Mouse (Mus musculus) embryo, embryonic 10.5 days (tissue): ENCODE measurements around the gene Rsph1.

ENCODE experiments used
- DNase-seq: peaks from one replicate; pipeline ENCODE4 v3.0.0-alpha.2; 2015; ENCODE audit warnings: low spot score

The Rsph1 gene

GRCm38 (mm10) chr17:31303401-31303800 is 26.2 kb upstream of the Rsph1 start:
- no peak for DNase-seq

DNA sequence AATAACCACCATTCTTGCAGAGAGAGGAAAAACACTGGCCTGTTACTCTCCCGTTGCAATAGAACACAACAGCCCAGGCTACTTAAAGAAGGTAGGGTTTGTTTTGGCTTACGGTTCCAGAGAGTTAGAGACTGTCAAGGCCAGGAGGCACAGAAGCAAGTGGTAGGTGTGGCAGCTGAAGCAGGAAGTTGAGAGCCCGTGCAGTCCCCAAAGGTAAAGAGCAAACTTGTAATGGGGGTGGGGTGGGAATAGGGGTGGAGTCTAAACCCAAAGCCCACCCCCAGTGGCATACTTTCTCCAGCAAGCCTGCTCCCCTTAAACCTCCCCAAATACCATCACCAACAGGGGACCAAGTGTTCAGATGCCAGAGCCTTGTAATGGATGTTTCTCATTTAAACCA is 23.6 kb upstream of the Rsph1 start:
- DNase-seq, result no peak

- DNase-seq, result no peak
These were observed 22.8 kb upstream of the Rsph1 start for GRCm38 (mm10) chr17:31299981-31300380.

DNA sequence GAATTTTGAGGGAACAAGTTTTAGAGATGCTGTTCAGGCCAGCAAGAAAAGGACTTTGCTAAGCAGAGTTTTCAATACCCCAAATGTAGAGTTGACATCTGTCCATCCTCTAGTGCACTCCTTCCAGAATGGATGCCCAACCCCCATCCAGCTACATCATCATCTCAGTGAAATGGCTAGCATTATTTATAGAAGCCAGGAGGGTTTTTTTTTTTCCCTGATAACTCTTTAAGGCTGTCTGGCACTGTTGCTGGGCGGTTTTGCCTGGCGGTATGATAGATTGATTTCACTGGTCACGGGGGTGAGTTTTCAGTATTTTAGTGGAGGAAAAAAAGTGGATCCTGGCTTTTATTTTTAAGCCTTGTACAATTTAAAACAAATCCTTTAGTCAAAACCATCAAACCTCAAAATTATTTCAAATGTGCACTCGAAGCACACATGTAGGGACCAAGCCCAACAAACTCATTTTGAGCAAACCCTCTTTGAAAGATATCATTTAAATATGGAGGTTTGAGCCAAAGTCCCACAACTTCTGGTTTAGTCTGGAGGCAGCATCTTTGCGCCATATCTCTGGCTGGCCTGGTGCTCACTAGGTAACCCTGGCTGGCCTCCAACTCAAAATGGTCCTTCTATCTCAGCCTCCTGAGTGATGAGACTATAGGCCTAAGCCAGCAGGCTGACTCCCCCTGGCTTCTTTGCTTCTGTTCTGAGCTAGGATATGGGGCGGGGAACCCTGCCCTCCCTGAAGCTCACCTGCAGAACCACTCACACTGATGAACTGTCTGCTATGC is 21.4 kb upstream of the Rsph1 start:
- DNase-seq, result no peak

DNA sequence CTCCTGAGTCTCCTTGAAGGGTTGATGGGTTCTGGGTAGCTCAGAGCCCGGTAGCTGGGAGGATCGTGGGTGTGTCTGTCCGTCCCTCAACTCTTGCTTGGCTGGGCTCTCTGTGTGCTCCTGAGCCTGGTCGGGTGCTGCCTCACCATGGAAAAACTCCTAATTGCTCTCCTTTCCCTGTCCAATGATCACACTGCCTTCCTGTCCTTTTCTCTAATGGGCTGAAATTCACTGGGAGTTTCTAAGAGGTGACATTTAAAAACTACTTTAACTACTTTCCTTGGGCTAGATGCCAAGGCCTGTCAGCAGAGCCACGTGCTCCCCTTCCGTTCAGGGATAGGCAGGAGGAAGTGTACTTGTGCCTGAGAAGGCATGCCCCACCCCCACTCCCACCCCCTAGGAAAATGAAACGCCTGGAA is 20.3 kb upstream of the Rsph1 start:
- DNase-seq, result no peak

GRCm38 (mm10) chr17:31295892-31296781 is 19.0 kb upstream of the Rsph1 start:
- DNase-seq, result peak; percentile 80

DNA sequence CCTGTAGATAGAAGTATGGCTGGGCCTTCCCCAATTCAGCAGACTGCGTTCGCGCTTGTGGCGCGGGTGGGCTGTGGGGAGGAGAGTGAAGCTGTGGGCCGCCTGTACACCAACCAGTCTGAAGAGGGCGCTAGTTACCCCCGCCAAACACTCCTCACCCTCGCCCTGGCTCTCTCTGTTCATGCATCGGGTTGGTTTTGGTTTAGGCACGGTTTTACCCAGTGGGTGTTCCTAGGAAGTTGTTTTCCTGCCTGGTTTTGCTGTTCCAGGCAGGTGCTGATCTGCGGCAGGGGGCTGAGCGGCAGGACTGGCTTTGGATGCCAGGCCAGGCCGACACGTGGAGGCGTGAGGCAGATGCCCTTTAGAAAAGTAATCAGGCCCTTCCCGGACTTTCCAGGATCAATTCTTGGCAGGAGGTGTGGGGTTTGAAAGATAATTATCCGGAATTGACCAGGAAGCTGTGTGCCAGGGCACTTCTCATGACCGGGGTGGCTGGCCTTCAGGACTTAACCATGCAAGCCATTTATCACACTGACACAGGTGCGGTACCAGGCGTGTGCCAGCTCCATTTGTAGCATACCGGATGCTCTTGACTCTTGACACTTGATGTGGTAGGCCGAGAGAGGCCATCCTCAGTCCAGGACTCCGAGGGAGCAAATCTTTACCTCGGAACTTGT is 18.2 kb upstream of the Rsph1 start:
- DNase-seq, result peak; percentile 73

DNA sequence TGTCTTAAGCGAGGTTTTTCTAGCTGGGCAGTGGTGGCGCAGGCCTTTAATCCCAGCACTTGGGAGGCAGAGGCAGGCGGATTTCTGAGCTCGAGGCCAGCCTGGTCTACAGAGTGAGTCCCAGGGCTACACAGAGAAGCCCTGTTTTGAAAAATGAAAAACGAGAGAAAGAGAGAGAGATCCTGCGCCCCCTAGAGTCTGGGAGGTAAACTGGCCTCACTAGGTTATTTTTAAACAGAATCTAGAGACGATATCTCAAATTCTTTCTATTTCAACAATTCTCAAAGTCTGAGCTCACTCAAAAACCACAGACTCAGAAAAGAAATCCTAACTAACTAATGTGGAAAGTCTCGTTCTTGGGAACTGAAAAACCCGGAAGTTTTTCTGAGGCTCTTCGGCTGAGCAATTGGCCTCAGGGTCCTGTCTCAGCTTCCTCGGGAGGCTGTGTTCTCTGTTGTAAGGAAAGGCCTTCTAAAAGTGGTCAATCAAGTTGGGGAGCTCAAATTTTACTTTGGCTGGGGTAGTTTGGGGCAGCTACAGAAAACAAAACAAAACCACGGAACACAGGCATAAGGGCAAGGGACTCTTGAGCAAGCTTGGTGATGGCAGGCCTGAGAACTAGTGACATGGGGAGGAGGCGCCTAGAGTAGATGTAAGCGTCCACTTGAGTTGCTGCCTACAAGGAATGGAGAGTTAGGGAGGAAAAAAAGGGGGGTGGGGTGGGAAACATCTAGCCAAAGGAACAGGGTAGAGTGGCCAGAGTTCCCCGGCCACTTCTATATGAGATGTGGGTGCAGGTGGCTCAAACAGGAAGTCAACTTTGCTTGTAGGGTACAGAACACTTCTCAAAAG is 17.4 kb upstream of the Rsph1 start:
- DNase-seq, result no peak

DNA sequence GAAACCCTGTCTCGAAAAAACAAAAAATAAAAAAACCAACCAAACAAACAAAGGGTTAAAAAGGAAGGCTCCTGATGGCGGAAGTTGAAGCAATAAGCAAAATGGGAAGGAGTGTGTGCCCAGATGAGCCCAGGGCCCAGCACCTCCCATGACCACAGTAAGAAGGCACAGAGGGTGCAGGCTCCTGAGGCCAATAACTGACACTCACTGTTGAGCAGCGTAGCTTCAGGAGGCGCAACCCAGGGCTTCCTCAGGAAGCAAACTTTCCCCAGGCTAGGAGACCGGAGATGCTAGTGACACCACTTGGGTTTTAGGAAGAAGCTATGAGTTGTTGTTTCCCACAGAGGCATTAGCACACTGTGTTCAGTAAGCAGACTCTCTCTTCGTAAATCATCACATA is 13.7 kb upstream of the Rsph1 start:
- DNase-seq, result no peak

GRCm38 (mm10) chr17:31290311-31290710 is 13.1 kb upstream of the Rsph1 start:
- no peak for DNase-seq

GRCm38 (mm10) chr17:31288999-31289726 is 12.0 kb upstream of the Rsph1 start:
- DNase-seq, result no peak

DNA sequence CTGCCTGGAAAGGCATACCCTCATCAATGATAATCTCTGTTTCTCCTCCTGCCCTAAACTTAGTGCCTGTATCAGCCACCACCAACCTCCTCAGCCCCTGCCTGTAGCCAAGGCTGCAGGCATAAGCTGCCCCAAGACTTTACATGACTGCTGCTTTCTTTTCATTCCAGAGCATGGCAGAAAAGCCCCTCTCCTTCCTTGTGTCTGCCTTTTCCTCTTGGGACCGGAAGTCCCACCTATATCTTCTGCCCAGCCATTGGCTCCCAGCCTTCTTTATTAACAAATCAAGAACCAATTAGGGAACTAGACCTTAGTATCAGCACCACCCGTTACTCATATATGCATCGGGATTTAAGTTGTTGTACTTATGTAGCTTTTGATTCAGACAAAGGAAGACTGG is 10.0 kb upstream of the Rsph1 start:
- DNase-seq, result no peak

DNA sequence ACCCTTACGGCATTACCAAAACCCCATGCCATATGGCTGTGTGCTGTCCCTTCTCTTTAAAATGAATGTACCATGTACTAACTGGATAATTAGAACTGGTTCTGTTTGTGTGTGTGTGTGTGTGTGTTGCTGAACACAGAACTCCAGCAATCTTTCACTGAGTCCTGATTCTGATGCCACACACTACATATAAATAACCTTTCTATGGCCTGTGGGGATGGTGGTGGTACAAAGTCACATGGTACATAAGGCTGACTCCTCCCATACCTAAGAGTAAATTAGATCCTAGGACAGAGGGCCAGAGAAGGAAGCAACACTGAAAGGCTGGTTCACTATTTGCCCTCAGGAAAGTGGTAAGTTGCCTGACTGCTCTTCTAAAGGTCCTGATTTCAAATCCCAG is 9.3 kb upstream of the Rsph1 start, which contains the start of gene Slc37a1:
Gene Slc37a1 (plus strand): TSS at position 301 of the 400 bp plus-strand sequence.
- no peak for DNase-seq

DNA sequence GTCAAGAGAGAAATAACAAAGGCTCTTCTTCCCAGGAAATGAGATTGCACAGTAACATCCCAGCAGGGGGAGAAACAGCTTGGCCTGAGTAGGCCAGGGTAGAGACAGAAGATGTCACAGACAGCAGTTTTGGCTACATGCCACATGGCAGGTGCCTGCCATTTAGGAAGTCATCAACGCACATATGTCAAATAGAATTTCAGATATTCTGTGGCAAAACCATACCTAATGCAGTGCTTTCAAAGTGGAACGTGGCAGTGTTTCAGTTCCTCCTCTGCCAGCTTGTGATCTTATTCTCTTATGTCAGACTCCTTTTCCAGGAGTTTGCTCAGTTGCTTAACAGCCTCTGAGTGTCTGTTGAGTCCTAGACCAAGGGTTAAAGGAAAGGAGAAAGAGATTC is 8.7 kb upstream of the Rsph1 start:
- no peak for DNase-seq

DNA sequence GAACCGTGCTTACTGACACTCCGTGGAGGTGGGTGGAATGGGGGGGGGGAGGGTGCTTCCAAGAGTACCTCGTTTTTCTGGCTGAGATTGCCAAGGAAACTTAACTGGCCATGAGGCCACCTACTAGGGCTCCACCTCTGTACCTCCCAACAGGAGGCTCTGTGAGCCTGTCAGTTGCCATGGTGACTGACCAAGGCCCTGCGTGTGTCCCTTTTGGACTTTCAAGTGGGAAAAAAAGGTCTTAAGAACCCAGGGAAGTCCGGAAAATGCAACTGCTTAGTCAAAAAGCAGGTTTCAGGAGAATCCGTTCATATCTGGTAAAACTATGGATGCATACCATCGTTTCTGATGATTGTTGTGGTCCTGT is 5.5 kb upstream of the Rsph1 start:
- DNase-seq, result no peak

- DNase-seq, result no peak
These were observed 4.9 kb upstream of the Rsph1 start for GRCm38 (mm10) chr17:31281830-31282686.

DNA sequence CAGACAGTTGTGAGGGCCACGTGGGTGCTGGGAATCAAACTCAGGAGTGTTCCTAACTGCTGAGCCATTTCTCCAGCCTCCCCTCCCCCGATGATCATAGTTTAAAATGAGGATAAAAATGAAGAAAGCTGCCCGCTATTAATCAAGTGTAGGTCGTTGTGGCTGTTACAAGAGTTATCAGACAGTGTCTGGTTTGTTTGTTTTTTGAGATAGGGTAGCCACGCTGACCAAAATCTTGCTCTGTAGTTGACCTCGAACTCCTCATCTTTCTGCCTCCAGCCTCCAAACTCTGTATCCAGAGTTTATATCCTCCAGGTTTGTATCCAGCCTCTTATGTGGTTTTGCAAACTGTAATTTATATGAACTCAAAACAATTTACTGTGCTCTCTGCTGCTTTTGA is 3.1 kb upstream of the Rsph1 start:
- DNase-seq, result no peak

DNA sequence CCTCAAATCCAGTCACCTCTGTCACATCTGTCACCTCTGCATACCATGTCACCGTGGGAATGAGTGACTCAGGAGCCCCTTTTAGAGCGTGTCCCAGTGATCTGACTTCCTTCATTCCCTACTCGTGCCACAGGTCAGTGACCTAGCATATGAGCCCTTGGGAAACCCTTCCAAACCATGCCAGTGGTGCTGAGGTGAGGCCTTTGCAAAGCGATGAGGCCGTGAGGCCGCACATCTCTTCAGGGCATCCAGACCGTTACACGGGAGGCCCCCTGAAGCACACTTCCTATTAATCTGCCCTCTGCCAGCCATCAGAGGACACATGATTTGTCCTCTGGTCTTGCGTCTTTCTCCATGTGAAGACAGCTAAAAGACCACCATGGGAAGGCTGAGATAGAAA is 2.4 kb upstream of the Rsph1 start:
- no peak for DNase-seq

DNA sequence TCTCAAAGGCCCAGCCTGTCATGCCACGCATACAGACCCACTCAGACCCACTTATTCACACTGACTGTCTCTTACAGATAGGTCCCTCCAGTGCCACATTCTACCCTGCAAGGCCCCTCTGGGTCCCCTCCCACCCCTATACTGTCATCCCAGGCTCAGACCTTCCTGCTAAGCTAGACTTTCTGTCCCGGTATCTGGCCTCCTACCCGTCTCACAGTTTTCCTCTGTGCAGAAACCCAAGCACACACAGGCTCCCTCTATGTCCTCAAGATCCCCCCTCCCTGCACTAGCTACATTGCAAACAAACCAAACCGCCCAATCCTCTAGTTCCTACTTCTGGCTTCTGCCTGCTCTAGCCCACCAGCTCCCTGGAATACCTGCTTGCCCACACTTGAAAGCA is 748 bp upstream of the Rsph1 start:
- DNase-seq, result no peak
